Mouse (Mus musculus) intestine, embryonic 15.5 days (tissue): ENCODE measurements around the gene Irf5. TPM values are rescaled to one million over a fixed set of nuclear protein-coding genes. Genes with fewer than 3 reads are reported as not detected.
A peak's percentile ranks its signal among the peaks of the same experiment; 100 is the strongest.

Source experiments
- ATAC-seq: fragments of 200-750 bp; cut with Nextera tagmentation; 2 replicates; pipeline ENCODE4 v1.8.0; 2017; ENCODE audit warnings: moderate TSS enrichment, moderate library complexity
- H3K27ac ChIP-seq: fragments of 300-500 bp; sonication (generic); 2 replicates; pipeline ENCODE4 v1.5.1; 2015; ENCODE audit warnings: mild to moderate bottlenecking, inconsistent platforms
- H3K27me3 ChIP-seq: fragments of 300-500 bp; sonication (generic); replicated peaks from 2 replicates; pipeline ENCODE4 v1.6.1; 2015; ENCODE audit warnings: inconsistent platforms
- H3K36me3 ChIP-seq: fragments of 300-500 bp; sonication (generic); 2 replicates; pipeline ENCODE4 v1.6.1; 2015; ENCODE audit warnings: inconsistent platforms
- H3K4me1 ChIP-seq: fragments of 300-500 bp; sonication (generic); replicated peaks from 2 replicates; pipeline ENCODE4 v1.6.1; 2015; ENCODE audit warnings: inconsistent platforms
- H3K4me2 ChIP-seq: fragments of 300-500 bp; sonication (generic); replicated peaks from 2 replicates; pipeline ENCODE4 v1.6.1; 2015; ENCODE audit warnings: mild to moderate bottlenecking, inconsistent platforms
- H3K4me3 ChIP-seq: fragments of 300-500 bp; sonication (generic); replicated peaks from 2 replicates; pipeline ENCODE4 v1.5.1; 2015; ENCODE audit warnings: inconsistent platforms
- H3K9ac ChIP-seq: fragments of 300-500 bp; sonication (generic); 2 replicates; pipeline ENCODE4 v1.6.1; 2015; ENCODE audit warnings: inconsistent platforms
- H3K9me3 ChIP-seq: fragments of 300-500 bp; sonication (generic); 2 replicates; pipeline ENCODE4 v1.6.1; 2016; ENCODE audit warnings: inconsistent platforms
- WGBS: fragments of 180-500 bp; shearing (Covaris S2); methylation state at CpG from one replicate; pipeline ENCODE4 v1.1.7; 2015; 5-methylcytosine and 5-hydroxymethylcytosine counted together
- polyA plus RNA-seq: library from polyadenylated mRNA; unstranded; fragments of >200 nt; fragmentation: Nextera tagmentation; extraction: Ambion mirVana; gene quantifications from 2 replicates; pipeline ENCODE4 v1.2.1, GENCODE M21; 2015

Irf5 gene
- polyA plus RNA-seq: 6.7 and 7.1 TPM in 2 replicates

DNA sequence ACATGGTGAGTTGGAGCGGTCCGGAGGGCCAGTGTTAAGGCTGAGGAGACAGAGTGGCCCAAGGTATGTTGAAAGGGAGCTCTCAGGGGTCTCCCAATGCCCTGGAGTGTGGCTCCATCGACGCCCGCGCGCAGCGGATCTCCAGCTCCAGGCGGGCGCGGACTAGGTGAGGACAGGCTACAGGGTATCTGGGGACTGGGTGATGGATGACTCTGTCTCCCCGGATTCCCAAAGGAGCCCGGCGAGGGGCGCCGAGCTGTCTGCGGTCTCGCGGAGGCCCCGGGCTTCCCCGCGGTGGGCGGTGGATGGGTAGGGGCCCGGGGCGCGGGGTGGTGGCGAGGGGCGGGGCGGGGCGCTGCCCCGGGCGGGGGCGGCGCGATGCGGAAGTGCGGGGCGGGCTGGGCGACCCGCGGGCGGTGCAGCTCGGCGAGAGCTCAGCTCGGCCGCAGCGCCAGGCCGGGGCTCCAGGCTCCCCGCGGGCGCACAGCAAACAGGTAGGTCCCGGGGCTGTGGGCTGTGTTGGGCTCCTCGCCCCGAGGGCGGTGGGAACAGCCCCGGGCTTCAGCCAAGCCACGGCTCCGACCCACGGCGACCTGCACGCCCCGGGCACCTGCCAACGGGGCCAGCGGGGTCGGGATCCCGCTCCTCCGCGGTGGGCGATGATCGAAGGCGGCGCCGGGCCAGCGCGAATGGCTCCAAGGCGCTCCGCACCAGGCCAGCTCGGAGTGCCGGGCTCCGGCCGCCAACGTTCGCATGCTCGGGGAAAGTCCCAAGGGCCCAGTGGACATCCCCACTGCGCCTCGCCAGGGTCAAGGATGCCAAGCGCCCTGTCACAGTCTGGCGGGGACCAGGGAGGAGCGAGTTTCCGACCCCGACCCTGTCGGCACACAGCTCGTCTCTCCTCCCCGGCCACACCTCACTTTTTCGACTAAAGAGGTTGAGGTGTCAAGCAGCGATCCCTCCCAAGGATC, at the start of gene Irf5:
Gene Irf5, plus strand, starts transcription at position 345 of the 971 bp plus-strand sequence.
- peak; percentile 49 for ATAC-seq
- under 1% methylated on average over 80 of the region's 96 CpGs for WGBS
- Histone ChIP-seq H3K36me3 (no peaks in the 10 kb centered on the region), H3K4me3 (peak within 1 kb of the TSS; percentile 61), H3K27ac (no peak within 1 kb of the TSS), H3K4me1 (peaks cover 42% of the 10 kb centered on the region), H3K4me2 (peak within 1 kb of the TSS; percentile 99), H3K9me3 (no peaks in the 10 kb centered on the region), H3K27me3 (peaks cover 20% of the 10 kb centered on the region), H3K9ac (peak within 1 kb of the TSS; percentile 45)

DNA sequence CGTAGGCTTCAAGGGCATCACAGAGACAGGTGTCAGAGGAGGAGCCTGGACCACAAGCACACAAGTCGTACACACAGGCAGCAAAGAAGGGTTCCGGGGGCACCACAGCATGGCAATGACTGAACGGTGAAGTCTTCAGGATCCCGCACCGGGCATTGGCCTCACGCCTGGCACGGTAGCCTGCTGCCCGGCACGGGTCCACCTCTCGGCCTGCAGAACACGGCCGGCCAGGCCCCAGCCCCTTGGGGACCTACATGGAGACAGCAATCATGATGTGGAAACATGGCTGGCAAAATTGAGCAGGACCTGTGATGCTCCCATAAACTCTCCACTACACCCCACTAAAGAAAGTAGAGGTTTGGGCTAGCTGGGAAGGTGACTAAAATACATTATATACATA, 43.7 kb upstream of the Irf5 start:
- no peak for ATAC-seq
- H3K36me3 ChIP-seq: no peaks in the 10 kb centered on the region
- WGBS: 92% methylated on average over 13 of the region's 13 CpGs

DNA sequence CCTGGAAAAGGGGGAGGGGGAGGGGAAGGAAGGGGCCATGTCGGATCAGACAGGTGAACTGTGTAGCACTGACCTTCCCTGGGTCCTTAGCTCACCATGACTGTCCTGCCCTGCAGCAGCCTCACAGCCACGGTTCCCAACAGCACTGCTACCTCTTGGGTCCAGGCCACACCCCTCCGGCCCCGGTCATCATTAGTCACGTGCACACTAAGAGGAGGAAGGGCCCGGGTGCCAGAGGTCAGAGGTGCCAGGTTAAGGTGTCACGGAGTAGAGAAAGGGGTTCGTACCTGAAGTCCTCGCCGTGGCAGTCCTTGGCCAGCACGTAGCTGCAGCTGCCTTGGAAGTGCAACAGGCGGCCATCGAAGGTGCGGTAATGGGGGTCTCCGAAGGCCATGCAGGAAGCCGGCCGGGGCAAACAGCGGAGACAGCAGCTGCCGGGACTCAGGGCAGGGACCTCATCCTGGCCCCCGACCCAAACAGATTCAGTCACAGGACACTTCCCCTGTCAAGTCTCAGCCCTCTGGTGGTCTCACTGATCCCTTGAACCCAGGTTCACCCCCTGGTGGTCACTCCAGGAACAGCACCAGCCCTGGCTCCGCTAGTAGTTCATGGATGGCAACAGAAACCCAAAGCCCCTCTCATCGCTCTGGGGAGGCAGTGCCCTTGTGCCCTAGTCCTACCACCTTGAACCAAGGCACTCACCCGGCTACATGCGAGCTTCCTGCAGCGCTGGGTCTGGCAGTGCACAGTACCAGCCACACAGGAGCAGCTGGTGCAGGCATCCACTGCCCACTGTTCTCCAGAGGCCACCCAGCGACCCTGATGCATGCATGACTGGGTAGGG, 41.5 kb upstream of the Irf5 start:
- Histone ChIP-seq H3K4me2 (peak overlapping the region; percentile 81), H3K36me3 (no peaks in the 10 kb centered on the region), H3K4me3 (peak overlapping the region; percentile 36), H3K9ac (peak overlapping the region; percentile 20; the same call in 1 of the 2 replicates), H3K27me3 (no peaks in the 10 kb centered on the region), H3K4me1 (peaks cover 7% of the 10 kb centered on the region), H3K27ac (no peak overlapping the region), H3K9me3 (no peaks in the 10 kb centered on the region)
- ATAC-seq: peak; percentile 81
- WGBS: 10% methylated on average over 26 of the region's 26 CpGs

More for the DNA sequence above, 43.7 kb upstream of the Irf5 start:
- no peak overlapping the region for H3K27ac ChIP-seq
- no peaks in the 10 kb centered on the region for H3K27me3 ChIP-seq
- no peak overlapping the region for H3K4me2 ChIP-seq
- no peak overlapping the region for H3K9ac ChIP-seq
- H3K4me3 ChIP-seq: no peak overlapping the region
- no peaks in the 10 kb centered on the region for H3K9me3 ChIP-seq
- H3K4me1 ChIP-seq: peaks cover 7% of the 10 kb centered on the region

DNA sequence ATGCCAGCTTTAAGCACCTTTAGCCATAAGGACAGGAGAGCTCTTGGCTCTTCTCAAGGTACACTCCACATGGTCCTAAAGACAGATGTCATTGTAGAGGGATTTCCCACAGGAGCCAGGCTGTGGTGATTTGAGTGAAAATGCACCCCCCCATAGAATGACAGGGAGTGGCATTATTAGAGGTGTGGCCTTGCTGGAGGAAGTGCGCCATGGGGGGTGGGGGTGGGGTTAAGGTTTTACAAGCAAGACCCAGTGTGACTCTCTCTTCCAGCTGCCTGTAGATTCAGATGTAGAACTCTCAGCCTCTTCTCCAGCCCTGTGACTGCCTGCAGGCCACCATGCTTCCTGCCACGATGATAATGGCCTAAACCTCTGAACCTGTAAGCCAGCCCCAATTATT, 40.5 kb upstream of the Irf5 start:
- no peak overlapping the region for H3K27ac ChIP-seq
- H3K4me1 ChIP-seq: peaks cover 7% of the 10 kb centered on the region
- ATAC-seq: no peak
- no peak overlapping the region for H3K9ac ChIP-seq
- H3K4me2 ChIP-seq: no peak overlapping the region
- H3K27me3 ChIP-seq: no peaks in the 10 kb centered on the region
- H3K4me3 ChIP-seq: no peak overlapping the region
- WGBS: 62% methylated on average over 2 of the region's 2 CpGs
- no peaks in the 10 kb centered on the region for H3K9me3 ChIP-seq
- no peaks in the 10 kb centered on the region for H3K36me3 ChIP-seq

DNA sequence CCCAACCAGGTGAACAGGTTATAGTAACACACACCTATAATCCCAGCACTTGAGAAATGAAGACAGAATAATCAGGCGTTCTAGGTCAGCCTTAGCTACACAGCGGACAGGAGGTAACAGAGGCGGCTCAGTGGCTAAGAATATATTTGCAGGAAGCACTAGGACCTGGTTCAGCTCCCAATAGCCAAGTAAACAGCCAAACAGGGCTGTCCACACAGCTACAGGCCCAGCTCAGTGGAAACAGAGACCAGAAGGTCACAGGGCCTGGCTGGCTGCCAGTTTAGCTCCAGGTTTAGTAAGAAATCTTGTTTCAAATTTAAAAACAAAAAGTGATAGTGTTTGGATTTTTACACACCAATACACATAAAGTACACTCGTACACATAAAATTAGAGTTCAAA, 32.3 kb upstream of the Irf5 start:
- no peak overlapping the region for H3K4me3 ChIP-seq
- no peaks in the 10 kb centered on the region for H3K9me3 ChIP-seq
- ATAC-seq: no peak
- no peak overlapping the region for H3K27ac ChIP-seq
- no peak overlapping the region for H3K4me2 ChIP-seq
- no peak overlapping the region for H3K9ac ChIP-seq
- H3K27me3 ChIP-seq: peaks cover 6% of the 10 kb centered on the region
- WGBS: 83% methylated on average over 4 of the region's 4 CpGs
- H3K36me3 ChIP-seq: no peaks in the 10 kb centered on the region
- no peaks in the 10 kb centered on the region for H3K4me1 ChIP-seq

DNA sequence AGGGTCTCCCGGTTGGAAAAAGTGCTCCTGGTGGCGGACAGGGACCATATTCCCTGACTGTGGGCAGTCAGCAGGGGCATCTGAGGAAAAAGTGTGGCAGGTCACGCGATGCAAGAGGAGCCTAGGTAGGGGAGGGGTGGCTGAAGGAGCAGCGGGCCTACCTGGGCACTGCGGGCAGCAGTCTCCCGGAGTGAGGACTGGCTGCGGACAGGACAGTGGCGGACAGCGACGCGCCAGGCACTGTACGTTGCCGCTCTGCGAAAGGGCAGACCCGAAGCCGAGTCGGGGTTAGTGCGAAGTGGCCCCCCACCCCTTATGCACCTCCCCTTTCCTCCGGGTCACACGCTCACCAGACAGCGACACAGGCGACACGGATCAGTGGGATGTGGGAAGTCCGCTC, 30.2 kb upstream of the Irf5 start:
- no peak overlapping the region for H3K9ac ChIP-seq
- 41% methylated on average over 25 of the region's 25 CpGs for WGBS
- no peaks in the 10 kb centered on the region for H3K9me3 ChIP-seq
- peaks cover 6% of the 10 kb centered on the region for H3K27me3 ChIP-seq
- H3K4me2 ChIP-seq: no peak overlapping the region
- no peaks in the 10 kb centered on the region for H3K4me1 ChIP-seq
- H3K36me3 ChIP-seq: no peaks in the 10 kb centered on the region
- no peak overlapping the region for H3K27ac ChIP-seq
- no peak overlapping the region for H3K4me3 ChIP-seq
- no peak for ATAC-seq

DNA sequence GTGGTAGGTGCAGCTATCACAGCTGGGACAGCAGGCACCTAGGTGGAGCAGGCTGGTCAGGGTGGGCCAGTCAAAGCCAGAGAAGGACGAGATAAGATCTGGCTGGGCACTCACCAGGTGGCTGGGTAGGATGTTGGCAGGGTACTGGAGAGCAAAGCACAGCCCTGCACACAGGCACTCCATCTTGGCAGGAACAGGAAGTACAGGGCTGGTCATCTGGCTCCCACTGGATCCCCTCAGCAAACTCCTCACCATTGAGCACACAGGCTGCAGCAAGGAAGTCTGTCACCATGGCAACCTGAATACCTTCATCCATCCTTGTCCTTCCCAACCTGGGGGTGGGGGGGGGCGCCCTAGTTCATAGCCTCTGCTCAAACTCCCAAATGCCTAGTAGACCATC, 28.6 kb upstream of the Irf5 start:
- 0 out of 2 replicates have a peak, but pooled peaks have one; percentile 25 for ATAC-seq

DNA sequence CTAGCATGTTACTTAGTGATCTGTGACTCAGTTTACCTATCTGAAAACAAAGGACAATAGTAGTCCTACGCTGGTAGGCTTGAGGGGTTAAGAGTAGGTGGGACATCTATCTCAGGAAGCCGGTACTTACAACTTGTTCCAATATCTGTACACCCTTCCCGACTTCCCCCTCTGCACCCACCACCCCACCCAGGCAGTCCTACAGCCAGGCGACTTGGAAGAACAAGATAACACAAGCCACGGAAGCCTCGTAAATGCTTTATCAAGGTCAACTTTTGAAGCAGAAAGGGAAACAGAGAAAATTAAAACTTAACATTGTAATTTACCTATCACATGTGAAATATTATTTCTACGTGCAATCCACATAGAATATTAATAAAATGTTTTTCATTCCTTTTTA, 26.2 kb upstream of the Irf5 start:
- no peak overlapping the region for H3K4me2 ChIP-seq
- H3K27ac ChIP-seq: no peak overlapping the region
- WGBS: 85% methylated on average over 7 of the region's 7 CpGs
- no peak for ATAC-seq
- peaks cover 6% of the 10 kb centered on the region for H3K27me3 ChIP-seq
- H3K4me1 ChIP-seq: no peaks in the 10 kb centered on the region
- no peaks in the 10 kb centered on the region for H3K9me3 ChIP-seq
- no peaks in the 10 kb centered on the region for H3K36me3 ChIP-seq
- H3K4me3 ChIP-seq: no peak overlapping the region
- H3K9ac ChIP-seq: no peak overlapping the region

More for the DNA sequence above, 28.6 kb upstream of the Irf5 start:
- peaks cover 6% of the 10 kb centered on the region for H3K27me3 ChIP-seq
- no peaks in the 10 kb centered on the region for H3K36me3 ChIP-seq
- no peaks in the 10 kb centered on the region for H3K4me1 ChIP-seq
- H3K4me3 ChIP-seq: no peak overlapping the region
- 28% methylated on average over 2 of the region's 2 CpGs for WGBS
- H3K9ac ChIP-seq: no peak overlapping the region
- H3K4me2 ChIP-seq: no peak overlapping the region
- H3K9me3 ChIP-seq: no peaks in the 10 kb centered on the region
- no peak overlapping the region for H3K27ac ChIP-seq

DNA sequence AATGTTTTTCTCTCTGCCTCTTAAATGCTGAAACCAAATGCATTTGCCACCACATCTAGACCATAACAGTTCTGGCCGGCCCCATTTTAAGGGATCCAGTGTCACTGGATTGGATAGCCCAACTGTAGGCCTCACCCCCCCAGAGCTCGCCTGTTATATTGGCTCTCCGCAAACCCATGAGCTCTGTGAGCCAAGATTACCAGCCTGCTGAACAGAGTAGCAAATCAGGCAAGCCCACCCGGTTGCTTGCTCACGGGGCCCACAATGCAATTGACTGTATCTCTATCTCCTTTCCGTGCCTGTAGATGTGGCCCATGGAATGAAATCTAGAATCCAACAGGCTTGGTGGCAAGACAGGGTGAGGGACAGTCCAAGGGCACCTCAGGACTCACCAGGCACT, 25.6 kb upstream of the Irf5 start:
- no peaks in the 10 kb centered on the region for H3K36me3 ChIP-seq
- WGBS: 92% methylated on average over 6 of the region's 6 CpGs
- H3K27ac ChIP-seq: no peak overlapping the region
- no peaks in the 10 kb centered on the region for H3K4me1 ChIP-seq
- no peak overlapping the region for H3K4me2 ChIP-seq
- H3K9me3 ChIP-seq: no peaks in the 10 kb centered on the region
- ATAC-seq: no peak
- H3K27me3 ChIP-seq: peaks cover 3% of the 10 kb centered on the region
- no peak overlapping the region for H3K9ac ChIP-seq
- no peak overlapping the region for H3K4me3 ChIP-seq

DNA sequence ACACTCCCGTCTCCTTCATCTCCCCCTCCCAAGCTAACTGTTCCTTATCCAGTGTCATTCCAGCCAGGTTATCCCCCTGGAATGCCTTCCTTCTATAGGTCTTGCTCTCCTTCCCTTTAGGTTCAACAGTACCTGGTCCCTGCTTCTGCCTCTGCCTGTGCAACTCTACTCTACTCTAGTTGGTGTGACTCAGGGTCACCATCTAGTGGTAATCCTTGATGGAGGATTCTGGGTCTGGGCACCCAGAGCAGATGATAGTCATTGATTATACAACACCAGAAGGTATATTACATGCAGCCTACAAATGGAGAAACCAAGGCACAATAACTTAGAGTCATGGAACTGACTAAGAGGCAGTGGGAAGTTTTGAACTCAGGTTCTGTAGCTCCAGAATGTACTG, 24.8 kb upstream of the Irf5 start:
- Histone ChIP-seq H3K4me1 (0 out of 2 replicates have a peak, but pooled peaks cover 2% of the 10 kb centered on the region), H3K36me3 (no peaks in the 10 kb centered on the region), H3K4me2 (no peak overlapping the region), H3K27me3 (no peaks in the 10 kb centered on the region; the same call in 1 of the 2 replicates), H3K27ac (no peak overlapping the region), H3K9ac (no peak overlapping the region), H3K4me3 (no peak overlapping the region), H3K9me3 (no peaks in the 10 kb centered on the region)
- WGBS: 88% methylated on average over 1 of the region's 1 CpGs
- no peak for ATAC-seq

DNA sequence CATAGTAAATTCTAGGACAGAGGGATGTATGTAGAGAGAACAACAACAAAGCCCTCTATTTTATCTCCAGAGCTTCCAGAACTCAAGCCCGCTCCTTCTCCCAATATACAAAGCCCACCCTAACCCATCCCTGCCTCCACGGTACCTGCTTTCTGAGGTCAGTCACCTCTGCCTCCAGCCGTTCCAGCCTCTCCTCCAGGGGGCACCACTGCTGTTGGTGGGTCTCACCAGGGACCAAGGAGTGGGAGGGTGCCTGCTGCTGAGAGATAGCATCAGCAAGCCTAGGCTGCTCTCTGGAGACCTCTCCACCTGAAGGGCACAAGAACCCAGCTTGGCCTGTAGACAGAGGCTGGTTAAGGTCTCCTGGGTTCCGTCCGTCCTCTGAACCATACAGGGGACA, 20.9 kb upstream of the Irf5 start:
- Histone ChIP-seq H3K27ac (no peak overlapping the region), H3K9me3 (no peaks in the 10 kb centered on the region), H3K9ac (no peak overlapping the region), H3K4me1 (peaks cover 19% of the 10 kb centered on the region), H3K4me2 (no peak overlapping the region), H3K4me3 (no peak overlapping the region), H3K36me3 (no peaks in the 10 kb centered on the region), H3K27me3 (no peaks in the 10 kb centered on the region)
- no peak for ATAC-seq
- WGBS: 86% methylated on average over 5 of the region's 5 CpGs

DNA sequence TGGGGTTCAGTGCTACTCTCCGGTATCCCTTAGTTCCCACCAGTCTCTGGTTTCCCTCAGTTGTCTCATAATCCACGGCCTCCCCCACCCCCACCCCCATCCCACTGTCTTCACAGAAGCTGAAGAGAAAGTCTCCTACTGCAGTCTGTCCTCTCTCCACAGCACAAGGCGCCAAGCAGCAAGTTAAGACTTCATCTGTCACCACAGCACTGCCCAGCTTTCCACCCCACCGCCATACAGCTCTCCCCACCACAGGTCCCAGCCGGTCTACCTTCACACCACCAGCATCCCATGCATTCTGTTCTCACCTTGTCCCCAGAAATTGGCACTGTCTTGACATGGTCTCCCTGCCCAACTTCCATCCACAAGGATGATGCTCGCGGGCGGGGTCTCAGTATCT, 19.6 kb upstream of the Irf5 start:
- Histone ChIP-seq H3K27me3 (no peaks in the 10 kb centered on the region), H3K9me3 (no peaks in the 10 kb centered on the region), H3K4me2 (peak overlapping the region; percentile 83), H3K36me3 (no peaks in the 10 kb centered on the region), H3K9ac (peak overlapping the region; percentile 57; the same call in 1 of the 2 replicates), H3K4me1 (peaks cover 19% of the 10 kb centered on the region), H3K4me3 (peak overlapping the region; percentile 54), H3K27ac (no peak overlapping the region)
- WGBS: 28% methylated on average over 8 of the region's 8 CpGs
- ATAC-seq: no peak
